Mouse (Mus musculus): ENCODE measurements around the gene Rnf144b.

The Rnf144b gene

DNA sequence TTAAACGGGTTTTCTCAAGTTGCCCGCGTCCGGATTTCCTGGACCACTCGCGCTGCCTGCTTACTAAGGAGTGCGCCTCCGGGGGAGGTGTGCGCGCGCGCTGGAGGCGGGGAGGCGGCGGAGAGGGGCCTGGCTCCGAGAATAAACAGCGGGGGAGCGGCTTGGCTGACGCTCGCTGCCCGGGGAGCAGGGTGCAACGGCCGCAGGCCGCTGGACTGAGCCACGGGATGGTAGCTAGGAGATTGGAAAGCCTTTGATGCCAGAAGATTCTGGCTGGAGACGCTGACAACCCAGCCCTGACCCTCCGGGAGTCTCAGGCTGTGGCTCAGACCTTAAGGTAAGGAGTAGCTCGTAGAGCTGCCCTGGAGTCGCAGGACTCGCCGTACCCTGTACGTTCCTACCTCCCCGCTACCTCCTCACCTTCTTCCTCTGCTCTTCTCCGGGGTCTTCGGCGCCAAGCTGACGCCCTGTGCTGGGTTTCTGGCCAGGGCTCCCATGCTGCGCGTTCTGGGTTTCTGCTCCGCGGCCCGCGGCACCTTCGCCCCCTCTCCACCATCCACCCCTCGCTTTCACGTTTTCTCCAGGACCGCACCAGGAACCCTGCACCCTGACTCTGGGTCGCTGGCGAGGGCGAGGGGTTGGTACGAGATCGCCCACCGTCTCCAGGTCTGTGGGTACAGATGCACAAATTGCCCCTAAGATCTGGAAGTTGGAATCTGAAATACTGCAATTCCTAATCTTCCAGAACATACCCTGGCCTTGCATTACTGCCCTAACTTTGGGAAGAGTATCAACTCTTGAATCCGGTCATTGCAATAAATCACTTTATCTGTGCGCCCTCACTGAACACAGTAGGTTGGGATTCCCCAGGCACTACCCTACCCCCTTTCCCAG lies at the start of gene Rnf144b:
Rnf144b (plus strand) TSS at position 120 of the 894 bp plus-strand sequence.
- DNase-seq, result peak; percentile 24 to 43

DNA sequence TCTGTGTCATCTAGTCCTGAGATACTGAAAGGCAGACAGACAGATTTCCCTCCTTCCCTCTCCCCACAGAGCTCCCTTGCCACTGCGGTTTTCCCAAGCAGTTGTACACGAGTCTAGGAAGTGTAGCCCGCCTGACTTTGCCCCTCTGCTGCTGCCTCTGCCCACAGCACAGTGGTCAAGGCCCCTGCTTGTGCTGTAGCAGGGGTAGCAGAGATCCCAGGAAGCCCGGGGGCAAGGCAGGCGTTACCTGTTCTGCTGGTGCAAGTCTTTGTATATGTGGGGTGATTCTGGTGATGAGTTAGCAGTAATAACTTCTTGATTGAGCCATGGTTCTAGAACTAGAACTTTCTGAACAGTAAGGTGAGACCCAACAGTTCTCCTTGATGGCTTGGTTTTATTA lies 46.3 kb upstream of the Rnf144b start:
- no peak for DNase-seq

DNA sequence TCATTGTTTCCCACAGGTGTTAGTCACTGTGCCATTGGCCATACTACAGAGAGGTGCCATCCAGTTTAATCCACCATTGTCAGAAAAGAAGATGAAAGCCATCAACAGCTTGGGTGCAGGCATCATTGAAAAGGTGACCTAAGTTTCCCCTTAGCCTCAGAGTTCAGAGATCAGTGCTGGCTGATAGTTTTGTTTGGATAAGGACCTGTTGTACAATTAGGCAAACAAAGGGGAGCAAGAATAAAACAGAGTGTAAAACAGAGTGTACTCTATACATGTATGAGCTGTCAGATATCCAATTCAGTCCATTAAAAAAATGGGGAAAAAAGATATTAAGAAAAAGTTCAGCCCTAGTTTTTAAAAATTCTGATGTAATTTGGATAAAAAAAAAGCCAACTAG lies 45.1 kb upstream of the Rnf144b start:
- no peak for DNase-seq

DNA sequence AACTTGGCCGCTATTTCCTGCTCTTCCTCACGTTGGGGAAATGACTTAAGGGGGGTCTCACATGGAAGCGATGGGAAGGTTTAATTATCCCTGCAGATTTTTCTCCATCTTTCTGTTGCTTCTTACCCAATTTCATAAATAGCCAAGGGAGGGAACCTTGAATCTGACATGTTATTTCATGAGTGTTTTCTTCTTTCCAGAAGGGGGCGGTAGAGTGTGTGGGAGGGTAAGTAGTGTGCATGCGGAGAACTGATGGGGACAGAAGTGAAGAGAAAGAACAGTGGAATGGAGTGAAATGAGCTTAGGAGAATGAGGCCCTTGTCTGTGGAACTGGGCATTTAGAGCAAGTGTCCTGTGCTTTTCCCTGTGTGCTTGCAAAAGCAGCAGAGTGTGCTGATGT lies 43.7 kb upstream of the Rnf144b start:
- DNase-seq, result no peak

DNA sequence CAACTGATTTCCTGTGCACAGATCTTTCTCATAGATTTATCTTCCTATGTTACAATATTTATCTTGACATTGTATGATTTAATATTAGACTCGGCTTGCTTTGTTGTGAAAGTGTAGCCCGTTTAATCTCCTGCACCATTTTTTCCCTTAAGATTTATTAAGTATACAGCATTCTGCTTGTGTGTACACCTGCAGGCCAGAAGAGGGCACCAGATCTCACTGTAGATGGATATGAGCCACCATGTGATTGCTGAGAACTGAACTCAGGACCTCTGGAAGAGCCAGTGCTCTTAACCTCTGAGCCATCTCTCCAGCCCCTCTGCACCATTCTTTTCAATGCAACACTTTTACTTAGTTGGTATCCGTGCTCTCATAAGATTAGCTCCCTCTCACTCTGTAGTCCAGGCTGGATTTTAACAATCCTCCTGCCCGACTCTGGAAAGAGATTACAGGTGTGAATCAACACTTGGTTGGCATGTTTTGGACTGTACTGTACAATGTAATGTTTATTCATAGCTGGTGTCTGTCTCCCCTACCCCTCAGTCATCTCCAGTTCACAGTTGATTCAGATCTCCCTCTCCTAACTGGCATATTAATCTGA lies 41.5 kb upstream of the Rnf144b start:
- no peak for DNase-seq

DNA sequence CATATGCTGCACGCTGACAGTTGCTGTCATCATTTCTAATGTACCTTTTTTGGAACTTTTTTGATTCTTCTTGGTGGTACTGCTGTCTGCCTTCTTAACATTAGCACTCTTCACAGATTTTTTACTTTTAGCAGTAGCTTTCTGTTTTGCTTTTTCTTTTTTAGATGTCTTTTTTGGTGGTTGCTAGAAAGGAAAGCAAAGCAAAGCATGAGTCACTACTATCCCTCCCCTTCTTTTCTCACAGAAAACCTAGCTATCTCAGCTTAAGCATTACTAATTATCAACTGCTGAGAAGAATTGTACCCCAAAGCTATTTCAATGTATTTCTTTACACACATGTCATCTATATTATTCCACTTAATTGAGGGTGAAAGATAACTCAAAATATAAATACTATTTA lies 34.0 kb upstream of the Rnf144b start:
- no peak for DNase-seq

DNA sequence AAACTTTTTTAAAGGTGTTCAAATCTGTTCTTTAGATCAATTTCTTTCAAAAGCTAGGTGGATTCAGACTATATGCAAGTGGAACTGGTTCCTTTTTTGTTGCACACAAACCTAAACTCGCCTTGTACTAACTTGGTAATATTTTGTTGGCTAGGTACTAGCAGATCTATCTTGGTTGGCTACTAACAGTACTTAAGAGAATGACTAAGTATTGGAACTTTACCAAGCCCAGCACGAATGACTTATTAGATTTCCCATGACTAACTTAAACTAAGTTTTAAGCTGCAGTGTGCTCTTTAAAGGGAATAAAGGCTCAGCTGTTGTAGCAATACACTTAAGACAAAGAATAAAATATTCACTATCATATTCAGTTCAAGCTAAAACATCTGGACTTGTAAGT lies 33.2 kb upstream of the Rnf144b start:
- no peak for DNase-seq

DNA sequence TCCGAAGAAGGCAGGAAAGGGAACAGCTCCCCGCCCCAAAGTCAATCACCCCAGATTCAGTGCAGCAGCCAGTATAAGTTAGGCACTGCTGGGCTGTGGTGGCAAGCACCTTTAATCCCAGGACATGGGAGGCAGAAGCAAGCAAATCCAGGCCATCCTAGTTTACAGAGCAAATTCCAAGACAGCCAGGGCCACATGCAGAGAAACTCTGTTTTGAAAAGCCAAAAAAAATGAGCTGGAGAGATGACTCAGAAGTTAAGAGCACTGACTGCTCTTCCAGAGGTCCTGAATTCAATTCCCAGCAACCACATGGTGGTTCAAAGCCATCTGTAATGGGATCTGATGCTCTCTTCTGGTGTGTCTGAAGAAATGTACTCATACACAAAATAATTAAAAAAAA lies 28.7 kb upstream of the Rnf144b start:
- DNase-seq, result no peak

DNA sequence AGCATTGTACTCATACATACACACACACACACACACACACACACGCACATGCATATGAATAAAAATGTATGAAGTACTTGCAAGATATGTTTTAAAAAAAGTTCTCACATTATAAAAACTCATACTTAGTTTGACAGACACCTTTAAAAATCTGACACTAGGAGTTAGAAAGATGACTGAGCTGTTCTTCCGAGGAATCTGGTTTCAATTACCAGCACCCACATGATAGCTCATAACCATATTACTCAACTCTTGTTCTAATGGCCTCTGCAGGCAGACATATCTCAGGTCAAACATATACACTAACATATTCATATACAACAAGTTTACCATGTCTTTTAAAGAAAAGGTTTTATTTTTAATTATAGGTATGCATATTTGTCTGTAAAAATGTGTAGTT lies 25.9 kb upstream of the Rnf144b start:
- DNase-seq, result no peak

DNA sequence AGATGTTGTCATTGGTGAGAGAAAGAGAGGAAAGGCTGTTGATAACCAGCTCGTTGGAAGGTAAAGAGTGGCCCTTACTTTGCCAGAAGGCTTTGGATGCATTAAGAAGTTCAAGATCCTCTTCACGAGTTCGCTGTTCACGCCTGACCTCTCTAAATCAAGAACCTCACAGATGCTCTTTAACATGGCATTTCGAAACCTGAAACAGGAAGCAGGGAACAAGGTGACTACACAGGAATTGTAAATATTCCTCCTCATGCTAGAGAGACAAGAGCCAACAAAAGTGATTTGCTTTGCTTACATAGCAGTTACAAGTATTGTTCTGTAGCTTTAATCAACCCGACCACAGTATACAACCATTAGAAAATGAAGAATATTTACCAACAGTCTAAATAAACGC lies 23.2 kb upstream of the Rnf144b start:
- DNase-seq, result peak in 1 of 2 experiments; percentile 14

DNA sequence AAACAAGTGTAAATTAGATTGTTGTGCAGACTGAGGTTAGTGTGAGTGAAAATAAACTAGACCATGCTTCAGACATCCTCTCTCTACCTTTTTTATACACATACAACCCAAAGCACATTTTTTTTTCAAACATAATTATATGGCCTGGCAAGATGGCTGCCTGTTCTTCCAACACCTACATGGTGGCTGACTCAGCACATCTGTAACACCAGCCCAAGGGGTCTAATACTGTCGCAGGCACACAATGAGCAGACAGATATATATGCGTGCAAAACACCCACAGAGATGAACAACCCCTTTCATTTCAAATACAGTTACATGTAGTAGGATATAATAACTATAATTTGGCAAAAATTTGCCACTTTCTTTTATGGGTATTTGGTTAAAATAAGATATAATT lies 21.9 kb upstream of the Rnf144b start:
- DNase-seq, result no peak

DNA sequence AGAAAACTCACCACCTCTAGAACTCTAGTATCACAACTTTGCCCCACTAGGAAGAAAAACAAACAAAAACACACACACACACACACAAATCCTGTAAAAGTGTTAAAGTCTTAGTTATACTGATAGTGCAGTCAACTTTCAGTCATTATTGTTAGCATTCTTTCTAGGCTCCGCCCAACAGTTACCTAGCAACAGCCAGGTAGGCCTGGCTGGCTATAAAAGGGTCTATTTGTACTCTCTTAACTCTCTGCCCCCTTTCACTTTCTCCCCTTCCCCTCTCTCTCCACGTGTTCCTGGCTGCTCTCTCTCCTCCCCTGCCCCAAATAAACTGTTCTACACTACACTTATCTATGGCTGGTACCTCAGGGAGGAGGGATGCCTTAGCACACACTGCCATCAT lies 18.3 kb upstream of the Rnf144b start:
- DNase-seq, result peak in 1 of 2 experiments; percentile 31

DNA sequence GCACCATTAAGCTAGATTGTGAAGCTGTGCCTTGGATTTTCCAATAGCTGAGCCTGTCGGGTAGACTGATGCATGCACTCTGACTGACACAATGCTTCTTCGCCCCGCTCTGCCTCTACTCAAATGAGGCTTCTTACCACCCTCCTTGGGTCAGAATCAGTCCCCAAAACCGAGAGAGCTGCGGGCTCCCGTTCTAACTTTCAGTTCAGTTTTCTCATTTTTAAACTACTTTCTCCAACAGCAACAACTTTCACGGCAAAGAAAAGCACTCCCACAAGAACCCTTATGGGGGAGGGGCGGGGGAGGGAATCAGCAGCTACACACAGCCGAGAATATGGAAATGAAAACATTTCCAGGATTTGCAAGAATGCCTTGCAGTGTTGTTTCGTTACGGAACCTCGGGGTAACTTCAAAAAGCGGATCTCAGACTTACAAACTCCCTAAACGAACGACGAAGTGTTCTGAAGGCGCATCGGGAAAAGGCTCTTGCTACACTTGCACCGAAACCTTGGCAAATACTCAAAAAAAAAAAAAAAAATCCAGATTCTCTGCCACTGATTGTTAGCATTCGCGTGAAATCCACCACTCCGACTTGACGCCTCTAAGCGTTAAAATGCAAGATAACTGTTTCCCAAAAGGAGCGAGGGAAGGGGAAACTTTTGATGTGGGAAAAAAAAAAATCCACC lies 17.5 kb upstream of the Rnf144b start:
- peak in 1 of 2 experiments; percentile 19 for DNase-seq

DNA sequence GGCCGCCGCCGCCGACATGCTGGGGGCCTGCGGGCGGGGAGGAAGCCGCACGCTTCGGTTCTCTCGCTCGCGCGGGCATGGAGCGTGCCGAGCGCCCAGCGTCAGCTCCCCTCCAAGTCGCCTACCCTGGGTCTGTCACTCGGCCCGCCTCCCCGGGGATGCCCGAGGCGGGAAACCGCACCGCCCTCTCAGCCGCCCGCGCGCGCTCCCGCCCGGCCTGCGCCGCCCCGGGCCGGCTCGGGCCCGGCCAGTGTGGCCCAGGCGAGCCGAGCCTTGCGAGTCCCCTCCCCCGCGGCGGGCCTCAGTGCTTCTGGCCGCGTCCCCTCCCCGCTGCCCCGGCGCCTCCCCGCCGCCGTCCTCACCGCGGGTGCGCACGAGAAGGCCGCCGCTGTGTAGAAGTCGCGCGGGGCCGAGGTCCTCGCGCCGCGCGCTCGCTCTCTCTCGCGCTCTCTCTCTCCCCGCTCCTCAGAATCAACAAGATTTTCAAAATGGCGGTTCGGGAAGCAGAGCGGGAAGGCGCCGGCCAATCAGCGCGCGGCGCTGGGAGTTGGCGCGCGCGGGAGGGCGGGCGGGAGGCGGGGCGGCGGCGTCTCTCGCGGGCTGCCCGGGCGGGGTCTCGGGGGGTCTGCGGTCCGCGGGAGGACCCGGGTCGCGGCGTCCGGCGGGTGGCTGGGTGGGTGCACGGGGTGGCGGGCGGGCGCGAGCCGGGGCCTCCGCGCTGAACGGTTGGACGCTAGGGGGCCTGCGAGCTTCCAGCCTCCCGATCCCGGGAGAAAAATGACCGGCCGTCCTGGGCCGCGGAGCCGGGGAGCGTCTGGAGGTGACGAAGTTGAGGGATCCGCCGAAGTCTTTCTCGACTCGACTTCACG lies 16.5 kb upstream of the Rnf144b start, which contains the start of gene Dek:
Dek (minus strand) TSS at position 491 of the 869 bp plus-strand sequence.
- peak; percentile 86 to 87 for DNase-seq

DNA sequence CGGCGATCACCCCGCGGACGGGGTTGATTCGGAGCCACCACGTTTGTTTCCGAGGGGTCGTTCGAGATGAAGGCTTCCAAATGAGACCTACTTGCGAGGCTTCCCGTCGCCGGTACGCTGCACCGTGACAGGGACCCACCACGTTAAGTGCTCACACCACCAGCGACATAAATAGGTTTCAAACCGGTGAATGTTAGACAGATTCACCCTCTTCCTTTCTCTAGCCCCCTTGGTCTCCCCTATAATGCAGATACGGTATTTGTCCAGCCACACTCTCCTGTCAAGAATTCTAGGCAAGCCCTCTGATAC lies 15.9 kb upstream of the Rnf144b start:
- DNase-seq, result no peak

DNA sequence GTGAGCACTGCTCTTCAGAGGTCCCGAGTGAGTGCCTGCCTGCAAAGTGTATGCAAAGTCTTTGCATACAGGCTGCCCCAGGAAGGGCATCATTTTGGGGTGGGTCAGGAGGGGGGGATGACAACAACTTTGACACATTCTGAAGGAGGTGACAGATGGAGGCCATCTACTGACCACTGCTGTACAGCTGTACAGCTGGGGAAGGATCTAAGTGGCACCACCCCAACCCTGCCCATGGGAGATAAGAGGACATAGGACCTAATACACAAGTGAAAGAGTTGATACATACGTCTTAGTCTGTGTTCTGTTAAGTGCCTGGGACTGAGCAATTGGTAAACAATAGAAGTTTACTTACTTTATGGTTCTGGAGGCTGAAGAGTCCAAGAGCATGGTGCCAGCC lies 13.2 kb upstream of the Rnf144b start:
- DNase-seq, result no peak

DNA sequence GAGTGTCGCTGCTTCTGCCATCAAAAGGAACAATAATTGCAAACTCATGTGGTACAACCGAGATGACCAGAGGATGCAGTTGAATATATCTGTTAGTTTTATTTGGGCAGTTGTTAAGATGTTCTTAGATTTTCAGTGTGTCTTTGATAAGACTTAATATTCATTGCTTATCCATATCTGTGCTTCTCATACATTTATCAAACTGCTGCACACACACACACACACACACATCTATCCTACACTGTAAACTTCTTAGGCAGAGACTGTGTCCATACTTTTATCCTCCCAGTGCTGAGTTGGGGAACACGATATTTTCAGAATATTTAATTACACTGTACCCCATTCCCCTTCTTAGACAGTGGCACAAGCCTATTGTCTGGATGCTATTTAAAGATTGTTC lies 11.3 kb upstream of the Rnf144b start:
- DNase-seq, result no peak

DNA sequence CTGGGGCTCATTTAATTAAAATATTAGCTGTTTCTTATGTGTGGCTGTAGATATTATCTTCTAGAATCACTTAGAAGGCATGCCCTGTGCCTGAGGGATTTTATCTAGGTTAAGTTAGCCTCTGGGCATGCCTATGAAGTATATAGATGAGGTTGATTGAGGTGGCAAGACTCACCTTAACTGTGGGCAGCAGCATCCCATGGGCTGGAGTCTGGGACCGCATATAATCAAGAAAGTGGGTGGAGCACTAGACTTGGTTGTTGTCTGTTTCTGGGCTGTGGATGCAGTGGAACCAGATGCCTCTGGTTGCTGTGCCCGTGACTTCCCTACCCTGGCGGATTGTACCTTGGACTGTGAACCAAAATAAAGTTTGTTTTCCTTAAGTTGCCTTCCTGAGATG lies 10.4 kb upstream of the Rnf144b start:
- DNase-seq, result no peak

DNA sequence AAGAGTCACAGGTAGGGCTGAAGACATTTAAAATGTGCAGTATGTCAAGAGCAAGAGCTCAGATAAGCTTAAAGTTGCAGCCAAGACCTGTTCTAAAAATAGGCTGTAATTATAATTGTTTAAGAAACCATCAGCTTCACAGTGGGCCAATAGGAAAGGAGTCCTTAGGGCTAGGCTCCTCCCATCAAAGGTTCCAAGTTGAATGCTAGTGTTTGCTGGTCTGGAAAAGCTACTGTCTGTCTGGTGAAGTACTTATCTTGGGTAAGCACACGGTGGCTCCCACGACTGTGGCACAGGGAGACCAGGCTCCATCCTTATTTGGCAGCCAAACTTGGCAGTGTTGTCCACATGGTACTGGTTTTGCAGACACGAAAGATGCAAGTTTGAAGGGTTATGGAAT lies 9.5 kb upstream of the Rnf144b start:
- DNase-seq, result no peak

DNA sequence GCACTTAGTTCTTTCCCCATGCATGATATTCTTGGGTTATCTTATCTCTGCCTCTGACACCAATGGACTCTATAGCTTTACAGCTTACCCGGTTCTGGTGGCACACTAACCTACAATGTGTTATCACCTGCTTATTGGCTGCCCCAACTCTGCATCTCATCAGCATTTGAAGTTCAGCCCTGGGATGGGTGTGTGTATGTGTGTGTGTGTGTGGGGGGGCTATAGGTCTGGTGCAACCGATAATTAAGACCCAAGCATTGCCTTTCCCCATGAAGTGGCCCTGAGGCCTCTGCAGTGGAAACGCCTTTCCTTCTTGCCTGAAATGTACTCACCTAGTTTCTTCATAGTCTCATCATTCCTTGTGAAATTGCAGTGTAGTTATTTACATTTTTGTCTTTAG lies 6.5 kb upstream of the Rnf144b start:
- no peak for DNase-seq

DNA sequence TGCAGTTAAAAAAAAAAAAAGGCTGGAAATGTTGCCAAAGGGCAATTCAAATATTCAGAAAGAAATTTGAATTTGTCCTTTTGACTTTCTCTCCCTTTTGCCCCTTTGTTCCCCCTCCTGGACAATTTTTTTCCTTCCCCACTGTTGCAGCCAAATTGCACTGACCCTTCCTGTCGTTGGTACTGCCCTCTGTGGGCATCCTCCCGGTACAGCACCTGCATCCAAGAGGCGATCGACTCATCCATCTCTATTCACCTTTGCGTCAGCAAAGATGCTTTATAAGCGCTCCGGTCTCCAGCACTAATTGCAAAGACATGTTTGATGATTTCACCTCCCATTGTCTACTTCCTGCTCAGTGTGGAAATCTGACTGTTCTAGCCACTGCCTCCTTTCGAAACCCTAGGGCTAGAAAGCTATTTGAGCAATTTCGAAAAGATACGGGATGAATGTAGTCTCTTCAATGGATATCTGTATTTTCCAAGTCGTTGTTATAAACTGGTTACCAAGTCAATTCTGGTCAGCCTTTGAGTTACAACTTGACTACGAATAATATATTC lies 1.0 kb upstream of the Rnf144b start:
- no peak for DNase-seq

DNA sequence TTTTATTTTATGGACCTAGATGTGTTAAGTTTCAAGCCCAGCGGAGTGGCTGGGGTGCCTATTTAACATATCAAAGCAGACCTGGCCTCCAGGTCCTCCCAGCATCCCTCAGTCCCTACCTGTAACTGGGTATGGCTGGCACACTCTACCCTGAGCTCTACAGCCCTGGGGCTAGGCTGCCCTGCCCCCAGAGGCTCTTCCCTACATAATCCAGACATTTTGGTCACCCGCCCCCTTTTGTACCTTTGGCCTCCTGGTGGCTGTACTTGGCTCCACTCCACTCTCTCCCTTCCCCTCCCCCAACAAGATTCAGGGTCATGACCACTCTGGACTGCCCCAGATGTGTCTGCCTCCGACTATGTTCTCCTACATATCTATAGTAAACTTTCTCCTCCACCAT lies 2.0 kb downstream of the Rnf144b start:
- no peak for DNase-seq

DNA sequence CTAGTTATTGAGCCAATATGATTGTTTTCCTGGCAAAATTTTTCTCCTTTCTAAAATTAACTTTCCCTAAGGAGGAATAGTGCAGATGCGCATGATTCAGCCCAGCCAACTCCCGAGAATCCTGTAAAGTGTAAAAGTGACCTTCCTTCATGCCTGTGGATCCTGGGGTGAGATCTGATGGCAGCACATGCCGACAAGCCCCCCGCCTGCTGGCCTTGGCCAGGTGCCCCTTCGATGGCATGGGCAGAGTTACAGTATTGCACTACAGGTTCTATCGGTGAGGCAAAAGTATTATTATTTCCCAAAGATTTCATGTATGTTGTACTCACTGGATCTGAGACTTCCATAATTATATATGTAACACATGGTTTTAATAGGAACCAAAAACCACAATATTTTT lies 2.5 kb downstream of the Rnf144b start:
- DNase-seq, result no peak
